Mouse (Mus musculus): ENCODE results near the gene Atp13a2. TPM values are rescaled to one million over a fixed set of nuclear protein-coding genes. Genes with fewer than 3 reads are reported as not detected.

The Atp13a2 gene
- total and polyA plus RNA-seq, 3 experiments, result 29.0 to 65.4 TPM; not detected in 1

DNA sequence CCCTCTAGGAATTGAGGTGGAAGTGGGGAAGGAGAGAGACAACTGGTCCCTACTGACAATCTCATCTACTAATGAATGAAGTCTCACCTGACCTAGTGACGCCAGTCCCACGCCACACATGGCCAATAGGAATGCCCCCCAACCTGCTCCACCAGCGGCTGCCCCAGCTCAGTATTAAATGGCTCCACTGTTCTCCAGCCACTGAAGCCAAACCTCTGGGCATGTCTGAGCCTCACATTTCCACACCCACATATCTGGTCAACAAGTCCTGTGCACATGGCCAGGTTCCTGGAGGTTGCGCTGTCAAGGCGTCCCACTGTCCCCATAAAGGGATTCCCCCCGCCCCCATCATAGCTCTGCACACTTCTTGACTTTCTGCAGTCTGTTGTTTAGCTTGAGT is 2.1 kb upstream of the Atp13a2 start:
- no peak overlapping the region for H3K4me3 ChIP-seq (ENCODE audit: control insufficient read depth in 1 of 2, insufficient read depth in 1 of 2, low read depth in 2 of 2, low read length in 2 of 2)
- H3K9ac ChIP-seq (ENCODE audit: control insufficient read depth, low read depth, low read length, poor library complexity, severe bottlenecking), result no peak overlapping the region
- peaks cover 8% of the 10 kb centered on the region for H3K79me2 ChIP-seq (ENCODE audit: control insufficient read depth, insufficient read depth, low read length, poor library complexity)
- H3K27ac ChIP-seq (ENCODE audit: control insufficient read depth, low read depth, low read length), result no peak overlapping the region
- H3K9me3 ChIP-seq (replicated peaks; ENCODE audit: insufficient read depth, low read length), result no peaks in the 10 kb centered on the region
- H3K4me1 ChIP-seq (ENCODE audit: control insufficient read depth in 1 of 2, insufficient read depth in 2 of 2, low read length in 2 of 2), result peaks cover 7 to 23% of the 10 kb centered on the region in 2 experiments
- no peaks in the 10 kb centered on the region for H3K27me3 ChIP-seq (ENCODE audit: control insufficient read depth in 1 of 2, insufficient read depth in 2 of 2, low read length in 2 of 2)
- H3K36me3 ChIP-seq (ENCODE audit: control insufficient read depth in 1 of 2, insufficient read depth in 2 of 2, low read length in 2 of 2), result peaks cover 0 to 15% of the 10 kb centered on the region in 2 experiments; a peak in 2 of 4 replicates
- TF ChIP-seq ETS1 (IDR thresholded peaks at IDR 0.05; ENCODE audit: low read depth, low read length), result no peak
- TF ChIP-seq BHLHE40 (IDR thresholded peaks at IDR 0.05; ENCODE audit: borderline replicate concordance, low read depth, low read length), result no peak
- no peak for TF ChIP-seq USF2 (IDR thresholded peaks at IDR 0.05; ENCODE audit: borderline replicate concordance in 1 of 2, insufficient read depth in 1 of 2, low read depth in 1 of 2, low read length in 2 of 2)
- no peak for TF ChIP-seq ZKSCAN1 (IDR thresholded peaks at IDR 0.05; ENCODE audit: low read depth, low read length)
- no peak for TF ChIP-seq EP300 (IDR thresholded peaks at IDR 0.05; ENCODE audit: low read depth in 1 of 2, low read length in 2 of 2)
- TF ChIP-seq JUND (IDR thresholded peaks at IDR 0.05; ENCODE audit: low read depth, low read length), result no peak
- TF ChIP-seq HCFC1 (IDR thresholded peaks at IDR 0.05; ENCODE audit: low read depth, low read length), result no peak
- TF ChIP-seq ZMIZ1 (IDR thresholded peaks at IDR 0.05; ENCODE audit: low read depth, low read length), result no peak
- TF ChIP-seq TCF12 (IDR thresholded peaks at IDR 0.05; ENCODE audit: low read depth, low read length), result no peak
- no peak for TF ChIP-seq CHD2 (IDR thresholded peaks at IDR 0.05; ENCODE audit: low read length)
- TF ChIP-seq CHD1 (IDR thresholded peaks at IDR 0.05; ENCODE audit: low read depth, low read length), result no peak
- TF ChIP-seq TBP (IDR thresholded peaks at IDR 0.05; ENCODE audit: low read depth, low read length), result no peak
- no peak for TF ChIP-seq KAT2A (conservative IDR thresholded peaks at IDR 0.05; ENCODE audit: low read depth, low read length)
- TF ChIP-seq RCOR1 (IDR thresholded peaks at IDR 0.05; ENCODE audit: low read depth, low read length), result no peak
- TF ChIP-seq NELFE (IDR thresholded peaks at IDR 0.05; ENCODE audit: low read depth, low read length), result no peak
- no peak for DNase-seq (ENCODE audit: low read depth, low spot score)

DNA sequence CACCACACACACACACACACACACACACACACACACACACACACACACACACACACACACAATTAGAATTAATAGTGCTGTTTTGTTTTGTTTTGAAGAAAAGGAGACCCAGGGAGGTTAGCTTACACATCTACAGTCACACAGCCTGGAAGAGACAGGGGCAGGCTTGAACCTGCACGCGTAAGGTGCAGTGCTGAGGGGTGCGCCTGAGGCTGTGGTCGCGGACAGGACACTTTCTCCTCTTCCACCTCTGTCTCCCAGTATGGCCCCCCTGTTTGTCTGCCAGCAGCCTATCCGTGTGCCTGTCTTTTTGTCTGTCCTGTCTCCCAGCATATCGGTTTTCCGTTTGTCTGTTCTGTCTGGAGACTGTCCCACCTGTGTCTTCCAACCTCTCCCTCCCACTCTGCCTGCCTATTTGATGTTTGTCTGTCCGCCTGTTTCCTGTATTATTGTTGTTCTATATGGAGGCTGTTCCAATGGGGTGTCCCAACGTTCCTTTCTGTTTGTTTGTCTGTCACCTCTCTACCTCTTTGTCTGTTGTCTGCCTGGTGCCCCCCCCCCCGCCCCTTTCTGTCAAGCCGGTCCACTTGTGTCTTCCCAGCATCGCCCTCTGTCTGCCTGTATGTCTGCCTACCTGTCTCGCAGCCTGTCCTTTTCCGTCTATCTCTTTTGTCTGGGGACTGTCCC is 506 bp upstream of the Atp13a2 start:
- Histone ChIP-seq H3K27ac (ENCODE audit: control insufficient read depth, low read depth, low read length) (no peak overlapping the region), H3K36me3 (ENCODE audit: control insufficient read depth in 1 of 2, insufficient read depth in 2 of 2, low read length in 2 of 2) (peaks cover 0 to 15% of the 10 kb centered on the region in 2 experiments; a peak in 2 of 4 replicates), H3K4me3 (ENCODE audit: control insufficient read depth in 1 of 2, insufficient read depth in 1 of 2, low read depth in 2 of 2, low read length in 2 of 2) (peak overlapping the region; percentile 84 to 99), H3K4me1 (ENCODE audit: control insufficient read depth in 1 of 2, insufficient read depth in 2 of 2, low read length in 2 of 2) (peaks cover 7 to 23% of the 10 kb centered on the region in 2 experiments), H3K27me3 (ENCODE audit: control insufficient read depth in 1 of 2, insufficient read depth in 2 of 2, low read length in 2 of 2) (no peaks in the 10 kb centered on the region), H3K79me2 (ENCODE audit: control insufficient read depth, insufficient read depth, low read length, poor library complexity) (peaks cover 8% of the 10 kb centered on the region), H3K9me3 (replicated peaks; ENCODE audit: insufficient read depth, low read length) (no peaks in the 10 kb centered on the region), H3K9ac (ENCODE audit: control insufficient read depth, low read depth, low read length, poor library complexity, severe bottlenecking) (0 out of 2 replicates have a peak overlapping the region, but pooled peaks have one; percentile 43)
- no peak for DNase-seq (ENCODE audit: low read depth, low spot score)
- TF ChIP-seq RAD21 (IDR thresholded peaks at IDR 0.05; ENCODE audit: low read depth, low read length), result no peak
- no peak for TF ChIP-seq MAZ (IDR thresholded peaks at IDR 0.05; ENCODE audit: low read depth, low read length)
- TF ChIP-seq BHLHE40 (IDR thresholded peaks at IDR 0.05; ENCODE audit: borderline replicate concordance, low read depth, low read length), result no peak
- no peak for TF ChIP-seq RCOR1 (IDR thresholded peaks at IDR 0.05; ENCODE audit: low read depth, low read length)
- no peak for TF ChIP-seq ELF1 (IDR thresholded peaks at IDR 0.05; ENCODE audit: low read depth, low read length)
- TF ChIP-seq GATA1 (IDR thresholded peaks at IDR 0.05; ENCODE audit: low read depth, low read length), result no peak
- TF ChIP-seq POLR2AphosphoS2 (IDR thresholded peaks at IDR 0.05; ENCODE audit: low read length), result no peak
- no peak for TF ChIP-seq NRF1 (IDR thresholded peaks at IDR 0.05; ENCODE audit: insufficient read depth, low read depth, low read length, poor library complexity, severe bottlenecking)
- TF ChIP-seq USF2 (IDR thresholded peaks at IDR 0.05; ENCODE audit: borderline replicate concordance in 1 of 2, insufficient read depth in 1 of 2, low read depth in 1 of 2, low read length in 2 of 2), result no peak
- no peak for TF ChIP-seq MEF2A (IDR thresholded peaks at IDR 0.05; ENCODE audit: extremely low read depth, insufficient replicate concordance, low read depth, low read length, poor library complexity, severe bottlenecking)
- no peak for TF ChIP-seq MYC (IDR thresholded peaks at IDR 0.05; ENCODE audit: low read depth, low read length)
- TF ChIP-seq CHD1 (IDR thresholded peaks at IDR 0.05; ENCODE audit: low read depth, low read length), result no peak
- TF ChIP-seq CTCF (IDR thresholded peaks at IDR 0.05 in 2 of 3, conservative IDR thresholded peaks at IDR 0.05 in 1 of 3; ENCODE audit: control insufficient read depth in 1 of 3, insufficient read depth in 1 of 3, low read depth in 2 of 3, low read length in 3 of 3, poor library complexity in 1 of 3, severe bottlenecking in 1 of 3), result no peak; a peak in 1 of 6 replicates
- no peak for TF ChIP-seq TCF12 (IDR thresholded peaks at IDR 0.05; ENCODE audit: low read depth, low read length)
- no peak for TF ChIP-seq EP300 (IDR thresholded peaks at IDR 0.05; ENCODE audit: low read depth in 1 of 2, low read length in 2 of 2)
- TF ChIP-seq MXI1 (IDR thresholded peaks at IDR 0.05; ENCODE audit: low read depth, low read length), result no peak
- no peak for TF ChIP-seq TAL1 (IDR thresholded peaks at IDR 0.05; ENCODE audit: low read length)

All from MEL (cell line).